22 mouse cellular contexts compared by ENCODE assay signal in the genomic region with DNA sequence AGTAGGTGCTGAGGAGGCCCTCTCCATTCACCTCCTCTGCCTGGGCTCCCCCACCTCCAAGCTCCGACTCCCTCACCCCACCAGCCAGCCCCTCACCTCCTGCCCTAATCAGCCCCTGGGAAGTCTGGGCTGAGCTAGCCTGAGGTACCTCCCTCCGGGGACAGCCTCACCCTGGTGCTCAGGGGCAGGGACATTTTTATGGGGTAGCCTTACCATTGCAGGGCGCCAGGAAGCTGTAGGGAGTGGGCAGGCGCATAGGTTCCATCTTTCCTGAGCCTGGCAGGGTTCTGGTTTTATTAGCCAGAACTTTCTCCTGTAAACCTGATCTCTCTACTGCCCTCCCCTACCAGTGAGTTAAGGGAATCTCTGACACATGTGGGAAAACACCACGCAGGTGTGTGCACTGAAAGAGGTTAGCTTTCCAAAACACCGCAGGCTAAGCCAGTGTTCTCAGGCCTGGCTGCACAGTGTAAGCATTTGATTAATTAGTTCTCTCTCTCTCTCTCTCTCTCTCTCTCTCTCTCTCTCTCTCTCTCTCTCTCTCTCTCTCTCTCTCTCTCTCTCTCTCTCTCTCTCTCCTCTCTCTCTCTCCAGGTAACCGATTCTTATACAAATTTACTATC. TPM values are rescaled to one million over a fixed set of nuclear protein-coding genes. Genes with fewer than 3 reads are reported as not detected.
A peak's percentile ranks its signal among the peaks of the same experiment; 100 is the strongest.
DNase-seq lines count a peak whose midpoint lies in the region; ATAC-seq and TF ChIP-seq lines count a peak whose summit lies in the region.
"Had no signal": no experiment of that assay in that cellular context is flagged by ENCODE, and none has a peak within 500 bp of the region (broad histone marks: within the 10 kb centered on the region; RNA-seq: fewer than 3 reads in every experiment).

No protein-coding gene starts in this region.

- TF ChIP-seq EP300 in CH12.LX (IDR thresholded peaks at IDR 0.05; ENCODE audit: low read length), result 0 out of 2 replicates have a peak, but pooled peaks have one; percentile 51

- H3K4me1 ChIP-seq in kidney, adult 2 months (ENCODE audit: control insufficient read depth, insufficient read depth, low read length), result 0 out of 2 replicates have a peak, but pooled peaks cover 3% of the 10 kb centered on the region
- H3K4me1 ChIP-seq in kidney, postnatal 0 days (replicated peaks; ENCODE audit: insufficient read depth, low read length), result peaks cover 10% of the 10 kb centered on the region; the same call in 1 of the 2 replicates
- H3K4me1 ChIP-seq in CH12.LX (ENCODE audit: control insufficient read depth in 1 of 2, insufficient read depth in 2 of 2), result peaks cover 9 to 39% of the 10 kb centered on the region in 2 experiments
- H3K4me1 ChIP-seq: embryonic facial prominence, embryonic 15.5 days had no signal

- no peaks in the 10 kb centered on the region for H3K79me2 ChIP-seq in CH12.LX (replicated peaks; ENCODE audit: control insufficient read depth, extremely low read depth, insufficient read depth, poor library complexity, severe bottlenecking)

- no peak overlapping the region for H3K27ac ChIP-seq in kidney, adult 2 months (ENCODE audit: insufficient read depth, low read depth, low read length)
- H3K27ac ChIP-seq in kidney, postnatal 0 days, result peak overlapping the region; percentile 86
- no peak overlapping the region for H3K27ac ChIP-seq in CH12.LX (ENCODE audit: insufficient read depth, low read depth)
- H3K27ac ChIP-seq: embryonic facial prominence, embryonic 15.5 days; forebrain, embryonic 12.5 days; heart, embryonic 13.5 days; hindbrain, embryonic 13.5 days; hindbrain, postnatal 0 days had no signal

- in situ Hi-C loops in CH12.LX (cut with MboI; ENCODE audit: low pct_ligation_motif_present, low pct_unique_long_range_greater_than_20kb, low sequenced_read_pairs), result loop anchor here (10.0 kb wide), 1 partner anchor 165 kb away; no protein-coding TSS in a partner anchor

- peak; percentile 78; the same call in 1 of the 2 replicates for ATAC-seq in kidney, postnatal 0 days (replicated peaks; ENCODE audit: low FRiP score, low read depth)
- ATAC-seq: forebrain, postnatal 0 days; hindbrain, postnatal 0 days had no signal

- H3K27me3 ChIP-seq in kidney, adult 2 months (replicated peaks; ENCODE audit: control insufficient read depth, insufficient read depth, low read length), result no peaks in the 10 kb centered on the region
- H3K27me3 ChIP-seq in kidney, postnatal 0 days (ENCODE audit: insufficient read depth, low read length), result no peaks in the 10 kb centered on the region
- no peaks in the 10 kb centered on the region for H3K27me3 ChIP-seq in CH12.LX (replicated peaks)
- H3K27me3 ChIP-seq: embryonic facial prominence, embryonic 15.5 days; forebrain, embryonic 12.5 days; heart, embryonic 13.5 days; hindbrain, embryonic 13.5 days had no signal

- H3K9ac ChIP-seq in kidney, postnatal 0 days (ENCODE audit: low read depth, low read length), result no peak overlapping the region
- no peak overlapping the region for H3K9ac ChIP-seq in CH12.LX (ENCODE audit: insufficient read depth, low read depth)
- H3K9ac ChIP-seq: embryonic facial prominence, embryonic 15.5 days; forebrain, embryonic 12.5 days; forebrain, postnatal 0 days; heart, embryonic 13.5 days; hindbrain, embryonic 13.5 days had no signal

- intact Hi-C loops in left cerebral cortex, postnatal 10 days (cut with DNase I), result no loop called here

- TF ChIP-seq RAD21 in CH12.LX (IDR thresholded peaks at IDR 0.05; ENCODE audit: low read depth, low read length), result no peak

- H3K36me3 ChIP-seq in kidney, adult 2 months (ENCODE audit: control insufficient read depth, insufficient read depth, low read length), result no peaks in the 10 kb centered on the region
- no peaks in the 10 kb centered on the region for H3K36me3 ChIP-seq in kidney, postnatal 0 days (ENCODE audit: insufficient read depth, low read length)
- H3K36me3 ChIP-seq in CH12.LX (replicated peaks in 1 of 2; ENCODE audit: control insufficient read depth in 1 of 2, insufficient read depth in 1 of 2, low read length in 1 of 2), result no peaks in the 10 kb centered on the region
- H3K36me3 ChIP-seq: embryonic facial prominence, embryonic 15.5 days; heart, embryonic 13.5 days had no signal

- dilution Hi-C loops in CH12.LX (cut with MboI; ENCODE audit: extremely low pct_ligation_motif_present, extremely low pct_unique_long_range_greater_than_20kb, low sequenced_read_pairs), result loop anchor here (10.0 kb wide), 1 partner anchor 45 kb away; no protein-coding TSS in a partner anchor

- no peak overlapping the region for H3K4me3 ChIP-seq in kidney, adult 2 months (ENCODE audit: insufficient read depth, low read depth, low read length)
- no peak overlapping the region for H3K4me3 ChIP-seq in kidney, postnatal 0 days (replicated peaks; ENCODE audit: low read depth, low read length)
- H3K4me3 ChIP-seq in CH12.LX (replicated peaks in 1 of 3; ENCODE audit: low read depth in 2 of 3, low read length in 2 of 3, poor library complexity in 1 of 3), result no peak overlapping the region
- H3K4me3 ChIP-seq: embryonic facial prominence, embryonic 15.5 days; erythroblast, embryonic 14.5 days; forebrain, embryonic 12.5 days; heart, embryonic 13.5 days; hindbrain, embryonic 13.5 days had no signal

- no peak for TF ChIP-seq CTCF in kidney, adult 2 months (conservative IDR thresholded peaks at IDR 0.05; ENCODE audit: insufficient read depth, insufficient read length, low read depth, low read length)
- no peak for TF ChIP-seq CTCF in kidney, postnatal 0 days (IDR thresholded peaks at IDR 0.05; ENCODE audit: low read depth)
- no peak for TF ChIP-seq CTCF in CH12.LX (conservative IDR thresholded peaks at IDR 0.05 in 1 of 2, IDR thresholded peaks at IDR 0.05 in 1 of 2; ENCODE audit: low read depth in 2 of 2, low read length in 2 of 2)

- no peaks in the 10 kb centered on the region for H3K9me3 ChIP-seq in kidney, postnatal 0 days (replicated peaks; ENCODE audit: low read length)
- H3K9me3 ChIP-seq in CH12.LX (replicated peaks; ENCODE audit: low read length), result no peaks in the 10 kb centered on the region
- H3K9me3 ChIP-seq: embryonic facial prominence, embryonic 15.5 days; forebrain, embryonic 12.5 days; heart, embryonic 13.5 days; hindbrain, embryonic 13.5 days had no signal

- peak; percentile 46 for DNase-seq in kidney, adult 2 months
- DNase-seq in kidney, postnatal 4 days, result no peak
- DNase-seq in kidney, postnatal 0 days (ENCODE audit: low spot score), result peak; percentile 32
- DNase-seq in kidney, adult 11 months, result no peak
- no peak for DNase-seq in CH12.LX (ENCODE audit: extremely low read depth)
- peak; percentile 23 for DNase-seq in fat pad, adult 2 months (ENCODE audit: extremely low read depth, low read depth, low spot score)
- no peak for DNase-seq in left cerebral cortex, postnatal 10 days (ENCODE audit: extremely low spot score in 1 of 2, low spot score in 2 of 2)
- no peak for DNase-seq in adrenal gland, adult 2 months
- DNase-seq: adrenal gland, adult 8-10 months; adrenal gland, postnatal 36 days; cerebellum, adult 2 months; cerebellum, postnatal 10 days; forebrain, postnatal 0 days; gastrocnemius, postnatal 25 days; heart, postnatal 36 days had no signal

- no peak for TF ChIP-seq POLR2A in kidney, adult 2 months (IDR thresholded peaks at IDR 0.05; ENCODE audit: low read depth, low read length)
- TF ChIP-seq POLR2A in CH12.LX (IDR thresholded peaks at IDR 0.05; ENCODE audit: low read depth, low read length), result no peak

- H3K4me2 ChIP-seq in kidney, postnatal 0 days (ENCODE audit: low read length), result no peak overlapping the region
- H3K4me2 ChIP-seq in CH12.LX (ENCODE audit: insufficient read depth, low read depth, poor library complexity, severe bottlenecking), result no peak overlapping the region
- H3K4me2 ChIP-seq: embryonic facial prominence, embryonic 15.5 days; forebrain, embryonic 12.5 days; heart, embryonic 13.5 days; hindbrain, embryonic 13.5 days had no signal

- WGBS in kidney, adult 2 months, result 54% methylated on average over 7 of the region's 7 CpGs
- 41% methylated on average over 7 of the region's 7 CpGs for WGBS in kidney, postnatal 0 days

TF ChIP-seq in CH12.LX, 34 proteins besides CTCF, POLR2A, EP300 and RAD21 (continues in another document):
- TF ChIP-seq NRF1 (IDR thresholded peaks at IDR 0.05; ENCODE audit: low read depth, low read length) (no peak), CHD2 (IDR thresholded peaks at IDR 0.05; ENCODE audit: low read length) (no peak), BHLHE40 (IDR thresholded peaks at IDR 0.05; ENCODE audit: low read depth, low read length) (0 out of 2 replicates have a peak, but pooled peaks have one; percentile 16), MYC (IDR thresholded peaks at IDR 0.05; ENCODE audit: low read depth, low read length) (no peak), IRF4 (IDR thresholded peaks at IDR 0.05; ENCODE audit: low read depth, low read length) (0 out of 2 replicates have a peak, but pooled peaks have one; percentile 20), USF1 (IDR thresholded peaks at IDR 0.05; ENCODE audit: low read depth, low read length) (no peak), RCOR1 (conservative IDR thresholded peaks at IDR 0.05; ENCODE audit: low read depth, low read length) (no peak), JUND (conservative IDR thresholded peaks at IDR 0.05; ENCODE audit: low read depth, low read length) (peak; percentile 46), ETS1 (conservative IDR thresholded peaks at IDR 0.05; ENCODE audit: low read depth, low read length) (peak; percentile 59; the same call in 1 of the 2 replicates), NELFE (IDR thresholded peaks at IDR 0.05; ENCODE audit: low read depth, low read length) (no peak), GABPA (IDR thresholded peaks at IDR 0.05; ENCODE audit: insufficient replicate concordance, low read depth, low read length) (no peak), ZMIZ1 (IDR thresholded peaks at IDR 0.05; ENCODE audit: low read depth, low read length) (no peak), MAZ (IDR thresholded peaks at IDR 0.05; ENCODE audit: low read depth, low read length) (no peak), E2F4 (IDR thresholded peaks at IDR 0.05; ENCODE audit: insufficient replicate concordance, low read depth, low read length) (no peak), MEF2A (IDR thresholded peaks at IDR 0.05; ENCODE audit: borderline replicate concordance, low read depth, low read length) (no peak), JUN (IDR thresholded peaks at IDR 0.05; ENCODE audit: insufficient read depth, low read depth, low read length) (no peak), PAX5 (IDR thresholded peaks at IDR 0.05; ENCODE audit: low read length) (no peak), SMC3 (IDR thresholded peaks at IDR 0.05; ENCODE audit: low read depth, low read length) (no peak)

RNA-seq across cellular contexts. Expression of a gene that starts 38.9 kb away (rescaled TPM):
- polyA plus RNA-seq in kidney, adult 2 months (2012; rRNA removed), result 40.8 and 48.0 TPM in 2 replicates
- polyA plus RNA-seq in kidney, postnatal 0 days (2015; fragmentation: Nextera tagmentation; extraction: Ambion mirVana), result 9.1 TPM in 2 replicates
- 41.6 and 49.7 TPM in 2 replicates for total RNA-seq in CH12.LX (2012; rRNA removed)
- total RNA-seq in CH12.LX (2014; rRNA removed), result 11.3 and 13.2 TPM in 2 replicates
- polyA plus RNA-seq in CH12.LX (2012; ENCODE audit: insufficient read length, low read depth), result 26.6 and 27.2 TPM in 2 replicates
- 100 to 1,000 TPM; 173 to 174 TPM for total RNA-seq in left cerebral cortex, postnatal 10 days (2021)
- 1 to 10 TPM; 1.8 to 7.2 TPM for total RNA-seq in adrenal gland, adult 2 months (2021)
- polyA plus RNA-seq in adrenal gland, adult 2 months (2012; rRNA removed), result 2.7 and 4.0 TPM in 2 replicates
- polyA plus RNA-seq: erythroblast, embryonic 14.5 days; heart, postnatal 0 days had no signal

Comparison
In these comparisons a context has a peak if more than half of its experiments do, and no peak if none do; other contexts are left out.
1. DNase-seq: peak in kidney, adult 2 months (single experiment), kidney, postnatal 0 days (single experiment) and fat pad, adult 2 months (single experiment); none in kidney, postnatal 4 days (0 of 2), kidney, adult 11 months (single experiment), CH12.LX (single experiment), left cerebral cortex, postnatal 10 days (0 of 2) and adrenal gland, adult 2 months (single experiment).